Mouse (Mus musculus): ENCODE results near the gene Trabd.

The Trabd gene

GRCm38 (mm10) chr15:89074613-89075477 is at the start of gene Trabd:
TSS of gene Trabd (plus strand) at chr15:89075124.
- DNase-seq = no peak

GRCm38 (mm10) chr15:89044381-89044780 is 30.5 kb upstream of the Trabd start:
- DNase-seq = no peak

- DNase-seq = no peak
Measured at GRCm38 (mm10) chr15:89046356-89046755, 28.6 kb upstream of the Trabd start.

GRCm38 (mm10) chr15:89054666-89055065 is 20.3 kb upstream of the Trabd start:
- DNase-seq = no peak

- no peak for DNase-seq
Measured at GRCm38 (mm10) chr15:89058736-89059135, 16.2 kb upstream of the Trabd start.

- peak; percentile 49 for DNase-seq
Measured at GRCm38 (mm10) chr15:89059161-89059931, 15.6 kb upstream of the Trabd start, which contains the start of gene Panx2. TSS of gene Panx2 (plus strand) at chr15:89059734.

GRCm38 (mm10) chr15:89060032-89060681 is 14.8 kb upstream of the Trabd start:
- peak; percentile 60 for DNase-seq

GRCm38 (mm10) chr15:89060811-89061460 is 14.0 kb upstream of the Trabd start:
- no peak for DNase-seq

GRCm38 (mm10) chr15:89061761-89062517 is 13.0 kb upstream of the Trabd start:
- DNase-seq = no peak

- no peak for DNase-seq
Measured at GRCm38 (mm10) chr15:89062518-89062910, 12.4 kb upstream of the Trabd start.

GRCm38 (mm10) chr15:89063001-89063400 is 11.9 kb upstream of the Trabd start:
- DNase-seq = no peak

GRCm38 (mm10) chr15:89063536-89063935 is 11.4 kb upstream of the Trabd start:
- no peak for DNase-seq

- DNase-seq = no peak
Measured at GRCm38 (mm10) chr15:89064891-89065290, 10.0 kb upstream of the Trabd start.

- DNase-seq = no peak
Measured at GRCm38 (mm10) chr15:89067609-89068008, 7.3 kb upstream of the Trabd start.

- DNase-seq = no peak
Measured at GRCm38 (mm10) chr15:89068226-89068625, 6.7 kb upstream of the Trabd start.

- DNase-seq = no peak
Measured at GRCm38 (mm10) chr15:89069336-89069840, 5.5 kb upstream of the Trabd start.

- DNase-seq = no peak
Measured at GRCm38 (mm10) chr15:89070606-89071005, 4.3 kb upstream of the Trabd start.

GRCm38 (mm10) chr15:89073993-89074603 is 826 bp upstream of the Trabd start:
- DNase-seq = no peak

- DNase-seq = peak; percentile 89
Measured at GRCm38 (mm10) chr15:89075478-89076147, 689 bp downstream of the Trabd start.

- DNase-seq = peak; percentile 61
Measured at GRCm38 (mm10) chr15:89076156-89076731, 1.3 kb downstream of the Trabd start.
